Mouse (Mus musculus): ENCODE measurements at regions not wholly inside any gene's neighbourhood (a gene's known extent, or its start where the extent isn't known, plus 50 kb on each side); places are given as distances from the start of the nearest gene placed in this dataset.
A peak's percentile ranks its signal among the peaks of the same experiment; 100 is the strongest.

- DNase-seq (ENCODE audit: low spot score) = no peak
Measured at GRCm38 (mm10) chr8:73645582-73645981, 292.2 kb upstream of the Large1 start.

DNA sequence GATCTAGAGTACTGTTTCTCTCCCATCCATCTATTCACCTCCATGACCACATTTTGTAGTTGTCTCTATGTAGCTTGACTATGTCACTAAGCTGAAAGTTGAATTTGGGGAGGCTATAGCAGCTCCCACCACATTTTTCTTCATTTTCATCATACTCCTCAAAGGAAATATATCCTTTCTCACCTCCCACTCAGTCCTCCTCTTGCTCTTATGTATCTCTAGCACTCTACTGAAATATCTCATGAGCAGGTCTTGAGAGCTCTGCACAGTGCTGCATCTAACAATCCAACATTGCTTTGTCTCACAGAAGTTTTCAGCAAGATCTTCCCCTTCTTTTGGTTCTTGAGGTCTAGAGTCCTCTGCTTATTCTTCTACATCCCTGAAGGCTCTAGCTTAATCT lies 273.5 kb upstream of the Large1 start:
- no peak for DNase-seq (ENCODE audit: low spot score)

- DNase-seq (ENCODE audit: low spot score) = no peak
Measured at GRCm38 (mm10) chr8:73618946-73619345, 265.6 kb upstream of the Large1 start.

DNA sequence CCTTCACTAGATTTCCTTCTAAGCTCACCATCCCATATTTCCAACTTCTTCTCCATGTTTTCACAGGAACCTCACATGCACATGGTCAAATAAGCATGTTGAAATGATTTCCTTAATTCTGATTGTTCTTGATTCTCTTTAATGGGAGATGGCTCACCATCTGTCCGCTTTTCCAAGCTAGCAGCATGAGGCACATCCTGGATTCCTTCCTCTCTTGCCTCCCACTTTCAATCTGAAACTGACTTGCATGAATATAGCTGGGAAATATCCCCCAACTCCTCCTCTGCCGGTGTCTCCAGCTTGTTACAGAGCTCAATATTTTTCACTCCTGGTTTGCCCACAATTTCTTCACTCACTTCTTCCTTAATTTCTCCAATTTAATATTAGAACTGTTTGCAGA lies 261.3 kb upstream of the Large1 start:
- DNase-seq (ENCODE audit: low spot score) = no peak

GRCm38 (mm10) chr8:73614106-73614505 lies 260.8 kb upstream of the Large1 start:
- DNase-seq (ENCODE audit: low spot score) = no peak

DNA sequence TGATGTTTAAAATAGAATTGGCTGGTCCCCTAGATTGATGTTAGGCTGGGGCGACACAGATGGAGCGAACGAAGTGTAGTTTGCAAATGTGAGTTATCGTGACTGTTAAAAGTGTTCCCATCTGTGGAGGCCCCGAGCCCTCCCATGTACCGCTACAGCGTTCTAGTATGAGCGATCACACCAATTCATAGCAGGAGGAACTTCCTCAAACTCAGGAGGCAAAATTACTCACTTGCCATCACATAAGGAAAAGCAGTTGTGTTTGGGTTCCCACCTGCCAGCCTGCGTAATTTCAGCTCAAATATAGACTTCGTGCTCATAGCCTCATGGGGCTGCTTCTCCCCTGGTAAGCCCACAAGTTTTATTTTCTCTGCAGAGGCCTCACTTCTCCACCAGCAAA lies 258.2 kb upstream of the Large1 start:
- peak; percentile 51 for DNase-seq (ENCODE audit: low spot score)

DNA sequence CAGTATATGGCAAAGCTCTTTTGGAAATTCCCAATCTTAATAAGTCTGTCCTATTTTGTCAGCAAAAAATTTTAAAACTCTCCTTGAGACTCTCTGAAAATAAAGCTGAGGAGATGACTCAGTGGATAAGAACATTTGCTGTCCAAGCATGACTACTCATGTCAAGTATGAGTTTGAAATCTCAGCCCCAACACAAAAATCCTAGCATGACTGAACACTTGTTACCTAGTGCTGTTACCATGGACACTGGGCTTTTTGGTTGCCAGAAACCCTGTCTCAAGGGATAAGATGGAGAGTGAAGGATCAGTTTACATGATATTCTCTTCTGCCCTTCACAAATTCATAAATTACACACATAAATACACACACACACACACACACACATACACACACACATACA lies 217.3 kb upstream of the Large1 start:
- no peak for DNase-seq (ENCODE audit: low spot score)

DNA sequence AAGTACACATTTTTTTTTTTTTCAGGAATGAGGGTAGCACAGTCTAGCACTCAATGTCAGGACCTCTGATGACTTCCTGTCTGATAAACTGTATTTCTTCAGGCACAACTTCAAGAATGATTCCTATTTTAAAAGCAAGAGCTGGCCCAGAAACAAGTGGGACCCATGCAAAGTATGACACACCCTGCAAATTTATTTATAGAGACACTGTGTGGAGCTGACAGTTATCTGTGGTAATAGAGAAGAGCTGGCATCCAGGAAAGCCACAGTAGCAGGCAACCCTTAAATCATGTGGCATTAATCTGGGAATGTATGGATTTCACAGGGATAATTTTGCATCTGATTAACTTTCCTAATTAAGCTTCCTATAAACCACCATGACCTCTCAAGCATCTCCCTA lies 216.6 kb upstream of the Large1 start:
- no peak for DNase-seq (ENCODE audit: low spot score)

Data from layer of hippocampus, adult 9-10 months (tissue).